Mouse (Mus musculus): ENCODE data around the gene Nxpe3.
"Not testable (repeated sequence)": the region's sequence is repeated elsewhere in the genome, so short reads cannot be mapped to it uniquely, and the experiment has no call there.

Nxpe3 gene

GRCm38 (mm10) chr16:55890346-55891136, 4.5 kb downstream of the Nxpe3 start:
- DNase-seq (ENCODE audit: low spot score in 2 of 2), result no peak

- no peak for DNase-seq (ENCODE audit: low spot score in 2 of 2)
These were observed 5.6 kb downstream of the Nxpe3 start for GRCm38 (mm10) chr16:55889451-55889850.

GRCm38 (mm10) chr16:55888584-55888960, 6.5 kb downstream of the Nxpe3 start:
- DNase-seq (ENCODE audit: low spot score in 2 of 2), result no peak

GRCm38 (mm10) chr16:55887814-55888583, 7.1 kb downstream of the Nxpe3 start:
- DNase-seq (ENCODE audit: low spot score in 2 of 2), result no peak

- DNase-seq (ENCODE audit: low spot score in 2 of 2), result no peak
These were observed 10.8 kb downstream of the Nxpe3 start for GRCm38 (mm10) chr16:55884246-55884645.

- DNase-seq (ENCODE audit: low spot score in 2 of 2), result no peak
These were observed 19.1 kb downstream of the Nxpe3 start for GRCm38 (mm10) chr16:55876025-55876424.

- no peak for DNase-seq (ENCODE audit: low spot score in 2 of 2)
These were observed 31.3 kb downstream of the Nxpe3 start for GRCm38 (mm10) chr16:55863832-55864231.

GRCm38 (mm10) chr16:55863149-55863815, 31.8 kb downstream of the Nxpe3 start:
- DNase-seq (ENCODE audit: low spot score in 2 of 2), result peak; percentile 44 to 75

GRCm38 (mm10) chr16:55861104-55861503, 34.0 kb downstream of the Nxpe3 start:
- peak; percentile 31 to 66 for DNase-seq (ENCODE audit: low spot score in 2 of 2)

GRCm38 (mm10) chr16:55859421-55859820, 35.7 kb downstream of the Nxpe3 start:
- not testable (repeated sequence) for DNase-seq (ENCODE audit: low spot score in 2 of 2)

- peak; percentile 67 to 80 for DNase-seq (ENCODE audit: low spot score in 2 of 2)
These were observed 36.6 kb downstream of the Nxpe3 start for GRCm38 (mm10) chr16:55858465-55858864.

- DNase-seq (ENCODE audit: low spot score in 2 of 2), result peak; percentile 64 to 73
These were observed 42.0 kb downstream of the Nxpe3 start for GRCm38 (mm10) chr16:55852943-55853727.

- DNase-seq (ENCODE audit: low spot score in 2 of 2), result no peak
These were observed 42.6 kb downstream of the Nxpe3 start for GRCm38 (mm10) chr16:55852515-55852914.

- no peak for DNase-seq (ENCODE audit: low spot score in 2 of 2)
These were observed 44.6 kb downstream of the Nxpe3 start for GRCm38 (mm10) chr16:55850485-55850884.

- DNase-seq (ENCODE audit: low spot score in 2 of 2), result no peak
These were observed 47.4 kb downstream of the Nxpe3 start for GRCm38 (mm10) chr16:55847679-55848078.

- DNase-seq (ENCODE audit: low spot score in 2 of 2), result no peak
These were observed 50.2 kb downstream of the Nxpe3 start for GRCm38 (mm10) chr16:55844847-55845246.

GRCm38 (mm10) chr16:55843919-55844318, 51.2 kb downstream of the Nxpe3 start:
- DNase-seq (ENCODE audit: low spot score in 2 of 2), result no peak

GRCm38 (mm10) chr16:55843134-55843533, 52.0 kb downstream of the Nxpe3 start:
- DNase-seq (ENCODE audit: low spot score in 2 of 2), result no peak

GRCm38 (mm10) chr16:55841506-55841905, 53.6 kb downstream of the Nxpe3 start:
- DNase-seq (ENCODE audit: low spot score in 2 of 2), result no peak

GRCm38 (mm10) chr16:55838510-55839474, 56.3 kb downstream of the Nxpe3 start, which contains the start of gene Nfkbiz:
Gene Nfkbiz, minus strand, starts transcription at chr16:55838899.
- DNase-seq (ENCODE audit: low spot score in 2 of 2), result peak; percentile 80
